Mouse (Mus musculus): ENCODE measurements around the gene Gpr88. TPM values are rescaled to one million over a fixed set of nuclear protein-coding genes. Genes with fewer than 3 reads are reported as not detected.
A peak's percentile ranks its signal among the peaks of the same experiment; 100 is the strongest.

Gpr88 gene
- polyA plus RNA-seq, 1 experiment from 2014 or later = 0.08 TPM

DNA sequence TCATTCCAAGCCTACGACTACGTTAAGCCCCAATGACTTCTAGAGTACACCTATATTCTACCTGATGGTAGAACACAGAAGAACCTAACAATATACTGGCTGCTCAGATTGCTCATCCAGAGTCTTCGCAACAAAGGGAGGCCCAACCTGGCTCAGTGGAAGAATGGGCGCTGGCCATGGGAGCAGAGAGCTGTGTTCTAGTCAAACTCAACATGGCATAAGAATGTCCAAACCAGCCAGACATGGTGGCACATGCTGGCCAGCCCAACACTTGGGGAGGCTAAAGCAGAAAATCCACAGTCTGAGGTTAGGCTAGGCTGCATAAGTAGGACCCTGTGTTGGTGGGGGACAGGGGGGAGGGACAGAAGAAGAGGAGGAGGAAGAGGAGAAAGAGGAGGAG, 31.4 kb upstream of the Gpr88 start:
- DNase-seq (ENCODE audit: low spot score) (no peak), ATAC-seq (ENCODE audit: insufficient number of reproducible peaks, low FRiP score, low TSS enrichment, low read depth) (no peak)
- H3K4me2 ChIP-seq (ENCODE audit: low read depth, severe bottlenecking) = no peak overlapping the region
- H3K4me1 ChIP-seq (ENCODE audit: control insufficient read depth, insufficient read depth, low read length) = no peaks in the 10 kb centered on the region
- H3K4me3 ChIP-seq (ENCODE audit: low read depth, low read length) = no peak overlapping the region
- no peak overlapping the region for H3K9ac ChIP-seq (ENCODE audit: low read length)
- 90% methylated on average over 4 of the region's 4 CpGs for WGBS
- H3K9me3 ChIP-seq (ENCODE audit: control insufficient read depth, low read length) = no peaks in the 10 kb centered on the region
- H3K27ac ChIP-seq (replicated peaks; ENCODE audit: low read depth, low read length) = no peak overlapping the region
- H3K36me3 ChIP-seq (ENCODE audit: control insufficient read depth, insufficient read depth, low read length) = no peaks in the 10 kb centered on the region; the same call in 1 of the 2 replicates
- no peaks in the 10 kb centered on the region for H3K27me3 ChIP-seq (ENCODE audit: control insufficient read depth, insufficient read depth, low read length)

DNA sequence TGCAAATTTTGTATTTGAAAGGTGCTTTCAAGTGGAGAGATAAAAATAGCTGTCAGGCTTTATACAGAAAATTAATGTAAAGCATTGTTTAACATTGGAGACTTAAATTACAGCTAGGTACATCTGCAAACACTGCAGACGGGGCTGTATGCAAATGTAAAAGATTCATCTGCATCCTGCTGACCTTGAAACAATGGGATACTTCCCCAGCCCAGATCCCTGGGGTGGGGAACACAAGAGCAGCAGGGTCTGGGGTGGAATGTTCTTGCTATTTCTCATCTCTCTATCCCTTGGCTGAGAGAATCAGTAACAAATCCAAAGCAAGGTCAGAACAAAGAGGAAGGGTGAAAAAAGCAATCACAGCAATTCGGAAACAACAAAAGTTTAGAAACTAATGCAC, 30.7 kb upstream of the Gpr88 start:
- Histone ChIP-seq H3K4me3 (ENCODE audit: low read depth, low read length) (no peak overlapping the region), H3K9me3 (ENCODE audit: control insufficient read depth, low read length) (no peaks in the 10 kb centered on the region), H3K27me3 (ENCODE audit: control insufficient read depth, insufficient read depth, low read length) (no peaks in the 10 kb centered on the region), H3K9ac (ENCODE audit: low read length) (no peak overlapping the region), H3K36me3 (ENCODE audit: control insufficient read depth, insufficient read depth, low read length) (no peaks in the 10 kb centered on the region), H3K27ac (replicated peaks; ENCODE audit: low read depth, low read length) (no peak overlapping the region), H3K4me1 (ENCODE audit: control insufficient read depth, insufficient read depth, low read length) (no peaks in the 10 kb centered on the region), H3K4me2 (ENCODE audit: low read depth, severe bottlenecking) (no peak overlapping the region)
- ATAC-seq (ENCODE audit: insufficient number of reproducible peaks, low FRiP score, low TSS enrichment, low read depth) = no peak
- 73% methylated on average over 2 of the region's 2 CpGs for WGBS
- DNase-seq (ENCODE audit: low spot score) = no peak

DNA sequence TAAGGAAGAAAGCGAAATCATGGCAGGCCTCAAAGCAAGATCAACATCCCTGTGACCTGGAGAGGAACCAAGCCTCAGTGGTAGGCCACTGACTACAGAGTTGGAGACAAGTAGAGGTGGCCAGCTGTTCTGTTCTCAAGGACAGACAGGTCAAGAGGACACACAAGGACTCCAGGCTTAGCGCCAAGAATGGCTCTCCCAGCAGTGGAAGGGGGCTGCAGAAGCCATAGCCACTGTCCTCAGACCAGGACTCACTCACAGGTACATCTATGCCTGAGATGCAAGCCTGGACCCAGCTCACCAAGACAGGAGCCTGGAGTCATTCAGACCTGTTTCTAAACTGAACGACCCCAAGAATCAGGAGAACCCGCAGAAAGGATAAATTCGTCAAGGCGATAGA, 28.4 kb upstream of the Gpr88 start:
- DNase-seq (ENCODE audit: low spot score) (no peak), ATAC-seq (ENCODE audit: insufficient number of reproducible peaks, low FRiP score, low TSS enrichment, low read depth) (no peak)
- no peaks in the 10 kb centered on the region for H3K36me3 ChIP-seq (ENCODE audit: control insufficient read depth, insufficient read depth, low read length)
- H3K4me2 ChIP-seq (ENCODE audit: low read depth, severe bottlenecking) = no peak overlapping the region
- no peaks in the 10 kb centered on the region for H3K27me3 ChIP-seq (ENCODE audit: control insufficient read depth, insufficient read depth, low read length)
- no peak overlapping the region for H3K9ac ChIP-seq (ENCODE audit: low read length)
- H3K4me1 ChIP-seq (ENCODE audit: control insufficient read depth, insufficient read depth, low read length) = no peaks in the 10 kb centered on the region
- 92% methylated on average over 6 of the region's 6 CpGs for WGBS
- H3K4me3 ChIP-seq (ENCODE audit: low read depth, low read length) = no peak overlapping the region
- H3K9me3 ChIP-seq (ENCODE audit: control insufficient read depth, low read length) = no peaks in the 10 kb centered on the region
- H3K27ac ChIP-seq (replicated peaks; ENCODE audit: low read depth, low read length) = no peak overlapping the region

DNA sequence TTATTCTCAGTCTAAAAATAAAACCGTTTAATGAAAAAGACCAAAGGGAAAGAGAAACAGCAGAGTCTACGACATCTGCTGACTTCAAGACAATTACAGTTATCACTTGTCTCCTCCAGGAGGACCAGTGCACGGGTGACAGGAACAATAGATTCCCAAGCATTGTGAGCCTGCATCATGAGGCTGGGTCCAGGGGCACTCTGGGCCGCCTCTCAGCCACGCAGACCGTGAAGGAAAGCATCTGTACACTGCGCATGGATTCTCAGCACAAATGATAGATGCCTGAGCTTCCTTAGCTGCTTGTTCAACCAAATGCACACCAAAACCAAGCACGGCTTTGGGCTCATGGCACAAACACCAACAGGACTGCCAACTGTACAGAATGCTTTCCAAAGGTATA, 23.8 kb upstream of the Gpr88 start:
- Histone ChIP-seq H3K9me3 (ENCODE audit: control insufficient read depth, low read length) (no peaks in the 10 kb centered on the region), H3K27ac (replicated peaks; ENCODE audit: low read depth, low read length) (no peak overlapping the region), H3K4me3 (ENCODE audit: low read depth, low read length) (no peak overlapping the region), H3K9ac (ENCODE audit: low read length) (no peak overlapping the region), H3K4me2 (ENCODE audit: low read depth, severe bottlenecking) (no peak overlapping the region), H3K27me3 (ENCODE audit: control insufficient read depth, insufficient read depth, low read length) (no peaks in the 10 kb centered on the region), H3K4me1 (ENCODE audit: control insufficient read depth, insufficient read depth, low read length) (no peaks in the 10 kb centered on the region), H3K36me3 (ENCODE audit: control insufficient read depth, insufficient read depth, low read length) (no peaks in the 10 kb centered on the region)
- DNase-seq (ENCODE audit: low spot score) (no peak), ATAC-seq (ENCODE audit: insufficient number of reproducible peaks, low FRiP score, low TSS enrichment, low read depth) (no peak)
- 90% methylated on average over 8 of the region's 8 CpGs for WGBS

DNA sequence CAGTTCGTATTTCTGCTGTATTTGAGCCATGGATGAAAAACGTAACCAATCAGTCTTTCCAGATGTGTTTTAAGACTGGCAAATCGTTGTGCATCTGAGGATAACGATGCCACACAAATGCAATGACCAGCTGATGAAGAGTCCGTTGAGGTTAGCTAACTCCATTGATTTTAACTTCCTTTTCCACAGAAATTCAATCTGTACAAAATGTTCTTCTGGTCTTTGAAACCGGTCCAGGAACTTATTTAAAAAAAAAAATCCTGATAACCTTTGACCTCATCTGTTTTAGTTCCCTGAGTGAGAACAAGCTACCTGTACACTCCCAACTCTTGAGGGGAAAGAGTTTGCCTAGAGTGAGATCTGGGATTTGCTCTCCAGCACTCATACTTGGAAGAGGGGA, 18.4 kb upstream of the Gpr88 start:
- no peaks in the 10 kb centered on the region for H3K9me3 ChIP-seq (ENCODE audit: control insufficient read depth, low read length)
- WGBS = 79% methylated on average over 6 of the region's 6 CpGs
- H3K9ac ChIP-seq (ENCODE audit: low read length) = no peak overlapping the region
- no peak overlapping the region for H3K27ac ChIP-seq (replicated peaks; ENCODE audit: low read depth, low read length)
- no peak overlapping the region for H3K4me2 ChIP-seq (ENCODE audit: low read depth, severe bottlenecking)
- DNase-seq (ENCODE audit: low spot score) = no peak
- no peaks in the 10 kb centered on the region for H3K36me3 ChIP-seq (ENCODE audit: control insufficient read depth, insufficient read depth, low read length)
- H3K27me3 ChIP-seq (ENCODE audit: control insufficient read depth, insufficient read depth, low read length) = no peaks in the 10 kb centered on the region
- H3K4me3 ChIP-seq (ENCODE audit: low read depth, low read length) = no peak overlapping the region
- no peaks in the 10 kb centered on the region for H3K4me1 ChIP-seq (ENCODE audit: control insufficient read depth, insufficient read depth, low read length)
- ATAC-seq (ENCODE audit: insufficient number of reproducible peaks, low FRiP score, low TSS enrichment, low read depth) = no peak

DNA sequence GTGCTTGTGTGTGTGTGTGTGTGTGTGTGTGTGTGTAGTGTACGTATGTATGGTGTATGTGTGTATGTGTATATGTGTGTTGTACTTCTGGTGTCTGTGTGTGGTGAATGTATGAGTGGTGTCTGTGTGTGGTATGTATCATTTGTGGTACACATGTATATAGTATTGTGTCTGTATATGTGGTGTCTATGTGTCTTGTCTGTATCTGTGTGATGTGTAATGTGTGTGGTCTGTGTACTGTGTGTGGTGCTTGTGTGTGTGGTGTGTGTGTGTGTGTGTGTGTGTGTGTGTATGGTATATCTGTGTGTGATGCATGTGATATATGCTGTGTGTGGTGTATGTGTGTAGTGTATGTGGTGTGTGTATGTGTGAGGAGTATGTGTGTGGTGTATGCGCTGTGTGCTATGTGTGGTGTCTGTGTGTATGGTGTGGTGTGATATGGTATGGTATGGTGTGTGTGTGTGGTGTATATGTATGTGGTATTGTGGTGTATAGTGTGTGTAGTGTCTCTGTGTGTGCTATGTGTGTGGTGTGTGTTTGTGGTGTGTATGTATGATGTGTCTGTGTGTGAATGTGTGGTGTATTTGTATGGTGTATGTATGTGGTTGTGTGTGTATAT, 13.8 kb upstream of the Gpr88 start:
- H3K4me1 ChIP-seq (ENCODE audit: control insufficient read depth, insufficient read depth, low read length) = no peaks in the 10 kb centered on the region
- H3K9me3 ChIP-seq (ENCODE audit: control insufficient read depth, low read length) = no peaks in the 10 kb centered on the region
- ATAC-seq (ENCODE audit: insufficient number of reproducible peaks, low FRiP score, low TSS enrichment, low read depth) (0 out of 2 replicates have a peak, but pooled peaks have one; percentile 47), DNase-seq (ENCODE audit: low spot score) (no peak)
- H3K27me3 ChIP-seq (ENCODE audit: control insufficient read depth, insufficient read depth, low read length) = no peaks in the 10 kb centered on the region
- H3K9ac ChIP-seq (ENCODE audit: low read length) = no peak overlapping the region
- no peaks in the 10 kb centered on the region for H3K36me3 ChIP-seq (ENCODE audit: control insufficient read depth, insufficient read depth, low read length)
- 96% methylated on average over 2 of the region's 2 CpGs for WGBS
- no peak overlapping the region for H3K4me3 ChIP-seq (ENCODE audit: low read depth, low read length)
- H3K27ac ChIP-seq (replicated peaks; ENCODE audit: low read depth, low read length) = no peak overlapping the region
- H3K4me2 ChIP-seq (ENCODE audit: low read depth, severe bottlenecking) = no peak overlapping the region

DNA sequence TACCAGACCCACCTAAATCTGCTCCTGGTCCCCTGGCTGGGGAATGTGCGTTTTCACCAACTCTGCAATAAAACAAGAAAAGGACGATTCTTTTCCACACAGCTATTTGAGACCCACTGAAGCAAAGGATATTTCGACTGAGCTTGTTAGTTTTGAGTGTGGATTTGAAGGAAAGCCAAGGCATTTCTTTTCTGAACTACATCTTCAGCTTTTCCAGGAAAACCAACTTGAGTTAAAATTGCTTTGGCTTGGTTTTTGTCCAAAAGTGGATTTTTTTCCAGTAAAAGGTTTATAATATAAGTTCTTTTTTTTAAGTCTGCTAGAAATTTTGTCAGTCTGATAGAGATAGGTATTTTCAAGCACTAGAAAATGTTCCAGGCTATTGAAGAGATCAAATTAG, 13.1 kb upstream of the Gpr88 start:
- 80% methylated on average over 3 of the region's 3 CpGs for WGBS
- Histone ChIP-seq H3K27ac (replicated peaks; ENCODE audit: low read depth, low read length) (no peak overlapping the region), H3K9ac (ENCODE audit: low read length) (no peak overlapping the region), H3K36me3 (ENCODE audit: control insufficient read depth, insufficient read depth, low read length) (no peaks in the 10 kb centered on the region), H3K27me3 (ENCODE audit: control insufficient read depth, insufficient read depth, low read length) (no peaks in the 10 kb centered on the region), H3K4me2 (ENCODE audit: low read depth, severe bottlenecking) (no peak overlapping the region), H3K4me3 (ENCODE audit: low read depth, low read length) (no peak overlapping the region), H3K9me3 (ENCODE audit: control insufficient read depth, low read length) (no peaks in the 10 kb centered on the region), H3K4me1 (ENCODE audit: control insufficient read depth, insufficient read depth, low read length) (no peaks in the 10 kb centered on the region)
- no peak for ATAC-seq (ENCODE audit: insufficient number of reproducible peaks, low FRiP score, low TSS enrichment, low read depth)
- DNase-seq (ENCODE audit: low spot score) = no peak

DNA sequence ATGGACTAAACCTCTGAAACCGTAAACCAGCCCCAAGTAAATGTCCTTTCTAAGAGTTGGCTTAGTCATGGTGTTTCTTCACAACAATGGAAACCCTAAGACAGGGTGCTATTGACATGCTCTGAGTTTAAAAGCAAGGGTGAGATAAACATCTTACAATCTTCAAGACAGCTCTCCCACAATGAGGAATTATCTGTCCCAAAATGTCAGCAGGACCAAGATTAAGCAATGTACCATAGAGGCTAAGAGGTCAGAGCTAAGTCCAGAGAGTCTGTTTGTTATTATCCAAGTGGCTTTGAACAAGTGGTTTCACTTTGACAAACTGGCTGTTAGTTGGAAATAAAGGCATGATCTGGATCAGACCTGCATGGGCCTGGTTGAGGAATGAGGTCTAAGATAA, 10.7 kb upstream of the Gpr88 start:
- Histone ChIP-seq H3K27ac (replicated peaks; ENCODE audit: low read depth, low read length) (no peak overlapping the region), H3K4me1 (ENCODE audit: control insufficient read depth, insufficient read depth, low read length) (no peaks in the 10 kb centered on the region), H3K9me3 (ENCODE audit: control insufficient read depth, low read length) (no peaks in the 10 kb centered on the region), H3K9ac (ENCODE audit: low read length) (no peak overlapping the region), H3K4me3 (ENCODE audit: low read depth, low read length) (no peak overlapping the region), H3K36me3 (ENCODE audit: control insufficient read depth, insufficient read depth, low read length) (no peaks in the 10 kb centered on the region), H3K4me2 (ENCODE audit: low read depth, severe bottlenecking) (no peak overlapping the region), H3K27me3 (ENCODE audit: control insufficient read depth, insufficient read depth, low read length) (no peaks in the 10 kb centered on the region)
- DNase-seq (ENCODE audit: low spot score) = no peak
- 68% methylated on average over 1 of the region's 1 CpGs for WGBS
- ATAC-seq (ENCODE audit: insufficient number of reproducible peaks, low FRiP score, low TSS enrichment, low read depth) = no peak

DNA sequence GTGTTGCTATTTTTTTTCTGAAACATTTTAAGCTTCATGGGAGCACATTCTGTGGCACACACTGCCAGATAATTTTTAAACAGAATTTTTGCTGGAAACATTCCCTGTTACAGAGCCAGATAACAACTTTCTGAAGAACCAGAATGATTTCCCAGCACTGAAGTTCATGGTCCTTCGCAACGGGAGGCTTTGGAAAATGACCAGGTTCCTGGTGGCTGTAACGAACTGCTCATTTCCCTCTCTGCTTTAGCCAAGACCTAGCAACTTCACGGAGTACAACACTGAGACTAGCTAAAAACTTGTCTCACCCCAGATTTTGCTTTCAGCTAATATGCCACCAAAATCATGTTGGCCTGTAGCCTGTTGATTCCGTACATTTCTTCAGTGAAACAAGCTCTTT, 9.8 kb upstream of the Gpr88 start:
- H3K9ac ChIP-seq (ENCODE audit: low read length) = no peak overlapping the region
- H3K36me3 ChIP-seq (ENCODE audit: control insufficient read depth, insufficient read depth, low read length) = no peaks in the 10 kb centered on the region
- H3K27ac ChIP-seq (replicated peaks; ENCODE audit: low read depth, low read length) = no peak overlapping the region
- H3K9me3 ChIP-seq (ENCODE audit: control insufficient read depth, low read length) = no peaks in the 10 kb centered on the region
- no peaks in the 10 kb centered on the region for H3K4me1 ChIP-seq (ENCODE audit: control insufficient read depth, insufficient read depth, low read length)
- no peak for DNase-seq (ENCODE audit: low spot score)
- no peak overlapping the region for H3K4me3 ChIP-seq (ENCODE audit: low read depth, low read length)
- WGBS = 91% methylated on average over 5 of the region's 5 CpGs
- ATAC-seq (ENCODE audit: insufficient number of reproducible peaks, low FRiP score, low TSS enrichment, low read depth) = no peak
- no peaks in the 10 kb centered on the region for H3K27me3 ChIP-seq (ENCODE audit: control insufficient read depth, insufficient read depth, low read length)
- no peak overlapping the region for H3K4me2 ChIP-seq (ENCODE audit: low read depth, severe bottlenecking)

All from limb, embryonic 11.5 days (tissue).